Mouse (Mus musculus) olfactory bulb, adult 2 months (tissue): Measurements from ENCODE around the gene Rnf169. TPM values are rescaled to one million over a fixed set of nuclear protein-coding genes. Genes with fewer than 3 reads are reported as not detected.

Experiments
- H3K27ac ChIP-seq: fragments of 200-500 bp; 2 replicates; pipeline ENCODE4 v1.5.1; 2012; ENCODE audit warnings: low read depth, low read length; ENCODE audit not compliant: insufficient read depth
- H3K4me1 ChIP-seq: fragments of 200-500 bp; 2 replicates; pipeline ENCODE4 v1.6.1; 2012; ENCODE audit warnings: low read length; ENCODE audit not compliant: control insufficient read depth, insufficient read depth
- H3K4me3 ChIP-seq: fragments of 200-500 bp; 2 replicates; pipeline ENCODE4 v1.5.1; 2012; ENCODE audit warnings: mild to moderate bottlenecking, low read depth, low read length, moderate library complexity; ENCODE audit not compliant: insufficient read depth
- CTCF ChIP-seq: fragments of 200-500 bp; IDR thresholded peaks from 2 replicates; pipeline ENCODE4 v1.5.1; 2012; ENCODE audit warnings: low read depth, mild to moderate bottlenecking, low read length, moderate library complexity; ENCODE audit not compliant: insufficient read depth
- POLR2A ChIP-seq: fragments of 200-500 bp; IDR thresholded peaks from 2 replicates; pipeline ENCODE4 v1.6.1; 2012; ENCODE audit warnings: mild to moderate bottlenecking, low read depth, low read length, moderate library complexity; ENCODE audit not compliant: insufficient read depth
- WGBS: fragments of 180-500 bp; shearing (Covaris S2); methylation state at CpG from one replicate; pipeline ENCODE4 v1.1.7; 2018; 5-methylcytosine and 5-hydroxymethylcytosine counted together
- polyA plus RNA-seq: library from polyadenylated mRNA; stranded (reverse); fragments of >200 nt; gene quantifications from 2 replicates; pipeline ENCODE4 v1.2.4, GENCODE M21; 2012; ENCODE audit warnings: low replicate concordance; ENCODE audit not compliant: missing spikeins, insufficient read depth, insufficient read length

Gene Rnf169
- polyA plus RNA-seq, 1 experiment, result 42.4 TPM

DNA sequence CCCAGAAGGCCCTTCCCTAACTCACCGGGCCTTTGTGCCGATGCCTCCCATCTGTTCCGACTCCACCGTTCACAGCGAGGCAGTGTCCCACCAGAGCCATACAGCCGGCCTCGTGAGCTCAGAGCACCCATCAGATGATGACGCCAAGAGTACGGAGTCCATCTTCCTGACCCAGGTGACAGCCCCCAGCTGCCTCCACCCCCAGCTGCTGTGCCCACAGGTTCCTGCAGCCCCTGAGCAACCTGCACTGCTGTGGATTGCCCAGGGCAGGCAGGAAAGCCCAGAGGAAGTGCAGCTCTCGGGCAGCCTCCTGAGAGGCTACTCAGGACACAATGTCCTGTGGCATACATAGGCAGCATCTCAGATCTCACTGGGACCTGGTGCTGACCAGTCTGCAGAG is 65.9 kb downstream of the Rnf169 start:
- H3K27ac ChIP-seq, result no peak overlapping the region
- peaks cover 28% of the 10 kb centered on the region for H3K4me1 ChIP-seq
- WGBS, result 91% methylated on average over 10 of the region's 10 CpGs
- TF ChIP-seq CTCF, result no peak
- TF ChIP-seq POLR2A, result no peak
- H3K4me3 ChIP-seq, result no peak overlapping the region

- Histone ChIP-seq H3K4me3 (no peak overlapping the region), H3K27ac (no peak overlapping the region), H3K4me1 (peaks cover 8% of the 10 kb centered on the region)
- TF ChIP-seq CTCF (no peak), POLR2A (no peak)
- WGBS, result 79% methylated on average over 5 of the region's 5 CpGs
These were observed 69.2 kb downstream of the Rnf169 start for GRCm38 (mm10) chr7:99911038-99911437.

GRCm38 (mm10) chr7:99907463-99907862 is 72.8 kb downstream of the Rnf169 start:
- Histone ChIP-seq H3K4me1 (peaks cover 5% of the 10 kb centered on the region), H3K27ac (no peak overlapping the region), H3K4me3 (no peak overlapping the region)
- 84% methylated on average over 3 of the region's 3 CpGs for WGBS
- TF ChIP-seq CTCF (no peak), POLR2A (no peak)

DNA sequence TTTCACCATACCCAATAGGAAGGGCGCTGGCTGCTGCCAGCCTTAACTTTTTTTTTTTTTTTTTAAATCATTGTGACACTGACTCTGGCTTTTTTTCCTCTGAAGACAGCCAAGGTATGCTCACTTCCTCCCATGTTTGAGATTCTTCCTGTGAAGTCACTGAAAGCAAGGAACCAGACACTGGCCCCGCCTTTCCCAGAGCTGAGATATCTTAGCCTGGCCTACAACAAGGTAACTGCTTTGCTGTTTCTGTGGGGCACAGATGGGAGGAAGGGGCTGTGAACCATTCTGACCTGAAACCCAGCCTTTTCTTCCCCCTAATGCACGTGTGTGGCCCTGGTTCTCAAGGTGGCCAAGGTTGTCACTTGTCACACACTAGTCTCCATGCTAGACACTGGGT is 73.9 kb downstream of the Rnf169 start:
- Histone ChIP-seq H3K4me1 (peaks cover 10% of the 10 kb centered on the region), H3K27ac (no peak overlapping the region), H3K4me3 (no peak overlapping the region)
- TF ChIP-seq CTCF (no peak), POLR2A (no peak)
- 89% methylated on average over 3 of the region's 3 CpGs for WGBS

DNA sequence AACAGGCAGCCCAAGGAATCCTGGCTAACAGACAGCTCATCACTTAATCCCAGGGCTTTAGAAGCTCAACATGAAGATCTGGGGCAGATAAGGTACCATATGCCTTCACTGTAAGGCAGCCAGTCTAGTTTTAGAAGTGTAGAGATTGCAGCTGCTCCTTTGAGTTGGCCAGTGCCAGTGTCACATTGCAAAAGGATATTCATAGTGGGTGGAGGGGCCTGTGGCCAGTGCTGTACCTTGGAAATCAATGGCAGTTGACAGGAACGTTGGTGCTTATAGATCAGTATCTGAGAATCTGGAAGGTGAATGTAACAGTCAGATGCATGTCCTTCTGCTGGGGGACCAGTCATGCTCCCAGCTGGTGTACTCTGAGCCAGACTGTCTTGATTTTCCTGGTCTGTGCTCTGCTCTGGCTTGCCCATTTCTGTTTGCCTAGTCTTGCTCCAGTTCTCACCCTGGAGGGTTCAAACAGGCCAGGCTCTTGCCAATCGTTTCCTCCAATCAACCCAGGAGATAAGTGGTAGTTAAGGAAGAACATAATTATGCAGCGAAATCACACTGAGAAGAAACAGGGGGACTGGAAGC is 75.7 kb downstream of the Rnf169 start:
- Histone ChIP-seq H3K4me3 (no peak overlapping the region), H3K27ac (no peak overlapping the region), H3K4me1 (peaks cover 10% of the 10 kb centered on the region)
- 33% methylated on average over 3 of the region's 3 CpGs for WGBS
- TF ChIP-seq POLR2A (no peak), CTCF (no peak)

- H3K4me3 ChIP-seq, result no peak overlapping the region
- peaks cover 10% of the 10 kb centered on the region for H3K4me1 ChIP-seq
- H3K27ac ChIP-seq, result no peak overlapping the region
- 47% methylated on average over 11 of the region's 11 CpGs for WGBS
- TF ChIP-seq POLR2A (no peak), CTCF (no peak)
These were observed 77.2 kb downstream of the Rnf169 start for GRCm38 (mm10) chr7:99902918-99903665.

DNA sequence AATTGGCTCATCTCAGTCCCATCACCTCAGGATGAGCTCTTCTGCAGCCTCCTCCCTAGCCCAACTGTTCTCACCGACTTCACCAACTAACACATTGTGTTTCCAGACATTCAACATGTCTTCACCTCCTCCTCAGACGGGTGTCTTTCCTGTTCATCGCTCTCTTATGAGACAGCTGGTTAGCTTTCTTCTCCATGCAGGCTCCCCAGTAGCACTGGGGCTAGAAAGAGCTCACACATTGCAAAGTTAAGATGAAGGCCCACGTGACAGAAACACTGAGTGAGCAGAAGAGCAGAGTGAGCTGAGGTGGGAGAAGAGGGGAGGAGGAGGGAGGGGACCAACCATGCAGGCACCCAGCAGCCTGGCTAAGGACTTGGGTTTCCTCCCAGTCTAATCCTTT is 78.0 kb downstream of the Rnf169 start:
- Histone ChIP-seq H3K27ac (no peak overlapping the region), H3K4me1 (peaks cover 10% of the 10 kb centered on the region), H3K4me3 (no peak overlapping the region)
- 82% methylated on average over 4 of the region's 4 CpGs for WGBS
- no peak for TF ChIP-seq CTCF
- no peak for TF ChIP-seq POLR2A

DNA sequence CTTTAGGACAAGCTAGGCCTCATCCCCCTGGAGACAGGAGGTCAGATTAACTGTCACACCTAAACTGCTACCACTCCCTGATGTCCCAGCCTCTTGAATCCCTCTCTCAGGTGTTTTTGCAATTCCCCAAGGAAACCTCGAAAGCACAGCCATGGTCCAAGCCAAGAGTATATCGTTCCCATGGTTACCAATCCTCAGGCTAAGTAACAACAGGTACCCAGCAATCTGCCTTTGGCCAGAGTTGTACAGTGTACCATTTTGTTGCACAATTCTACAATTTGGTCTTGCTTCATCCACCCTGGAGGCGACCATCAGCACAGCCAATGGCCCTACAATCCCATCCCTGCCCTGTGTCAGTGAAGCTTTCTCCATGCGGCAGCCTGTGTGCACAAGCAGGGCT is 83.3 kb downstream of the Rnf169 start:
- TF ChIP-seq POLR2A (no peak), CTCF (no peak)
- 95% methylated on average over 4 of the region's 4 CpGs for WGBS
- H3K4me1 ChIP-seq, result peaks cover 4% of the 10 kb centered on the region; the same call in 1 of the 2 replicates
- H3K4me3 ChIP-seq, result no peak overlapping the region
- H3K27ac ChIP-seq, result no peak overlapping the region

DNA sequence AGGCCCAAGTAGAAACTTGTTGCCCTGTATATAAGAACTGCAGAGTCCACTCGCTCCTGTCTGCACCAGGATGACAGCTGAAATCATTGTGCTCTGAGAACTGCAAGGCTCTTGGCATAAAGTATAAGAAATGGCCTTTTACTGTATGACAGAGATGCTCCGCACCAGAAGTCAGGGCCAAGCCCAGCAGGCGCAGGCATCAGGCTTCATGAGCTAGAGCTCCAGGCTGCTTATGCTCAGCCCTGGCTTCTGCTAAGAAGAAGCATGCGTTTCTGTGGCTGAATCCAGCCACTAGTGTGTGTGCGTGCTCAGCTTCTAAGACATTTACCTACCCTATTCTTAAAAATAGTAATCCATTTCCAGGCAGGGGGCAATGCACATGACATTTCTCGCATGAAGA is 85.8 kb downstream of the Rnf169 start:
- Histone ChIP-seq H3K4me3 (no peak overlapping the region), H3K4me1 (peaks cover 4% of the 10 kb centered on the region), H3K27ac (no peak overlapping the region)
- 65% methylated on average over 6 of the region's 6 CpGs for WGBS
- TF ChIP-seq CTCF (no peak), POLR2A (no peak)
